Mouse (Mus musculus) neural tube, embryonic 13.5 days (tissue): Measurements from ENCODE around the gene Lhx3. TPM values are rescaled to one million over a fixed set of nuclear protein-coding genes. Genes with fewer than 3 reads are reported as not detected.
A peak's percentile ranks its signal among the peaks of the same experiment; 100 is the strongest.

Experiments used
- ATAC-seq: fragments of 200-750 bp; cut with Nextera tagmentation; 2 replicates; pipeline ENCODE4 v1.8.0; 2017; ENCODE audit warnings: low read depth, mild to moderate bottlenecking, moderate TSS enrichment, moderate library complexity
- H3K27ac ChIP-seq: fragments of 300-500 bp; sonication (generic); replicated peaks from 2 replicates; pipeline ENCODE4 v1.5.1; 2015; ENCODE audit warnings: moderate library complexity, mild to moderate bottlenecking, inconsistent platforms
- H3K27me3 ChIP-seq: fragments of 300-500 bp; sonication (generic); 2 replicates; pipeline ENCODE4 v1.6.1; 2015; ENCODE audit warnings: mild to moderate bottlenecking, inconsistent platforms
- H3K36me3 ChIP-seq: fragments of 300-500 bp; sonication (generic); 2 replicates; pipeline ENCODE4 v1.6.1; 2015; ENCODE audit warnings: mild to moderate bottlenecking, inconsistent platforms
- H3K4me1 ChIP-seq: fragments of 300-500 bp; sonication (generic); replicated peaks from 2 replicates; pipeline ENCODE4 v1.6.1; 2015; ENCODE audit warnings: inconsistent platforms
- H3K4me2 ChIP-seq: fragments of 300-500 bp; sonication (generic); 2 replicates; pipeline ENCODE4 v1.6.1; 2015; ENCODE audit warnings: inconsistent platforms, mild to moderate bottlenecking, moderate library complexity
- H3K4me3 ChIP-seq: fragments of 300-500 bp; sonication (generic); 2 replicates; pipeline ENCODE4 v1.5.1; 2015; ENCODE audit warnings: mild to moderate bottlenecking, inconsistent platforms
- H3K9ac ChIP-seq: fragments of 300-500 bp; sonication (generic); 2 replicates; pipeline ENCODE4 v1.6.1; 2015; ENCODE audit warnings: moderate library complexity, mild to moderate bottlenecking, inconsistent platforms
- H3K9me3 ChIP-seq: fragments of 300-500 bp; sonication (generic); 2 replicates; pipeline ENCODE4 v1.6.1; 2016; ENCODE audit warnings: inconsistent platforms
- WGBS: fragments of 180-500 bp; shearing (Covaris S2); methylation state at CpG from one replicate; pipeline ENCODE4 v1.1.7; 2015; 5-methylcytosine and 5-hydroxymethylcytosine counted together
- polyA plus RNA-seq: library from polyadenylated mRNA; unstranded; fragments of >200 nt; fragmentation: Nextera tagmentation; extraction: Ambion mirVana; gene quantifications from 2 replicates; pipeline ENCODE4 v1.2.1, GENCODE M21; 2015

The Lhx3 gene
- polyA plus RNA-seq, 1 experiment from 2014 or later: 12.5 TPM

DNA sequence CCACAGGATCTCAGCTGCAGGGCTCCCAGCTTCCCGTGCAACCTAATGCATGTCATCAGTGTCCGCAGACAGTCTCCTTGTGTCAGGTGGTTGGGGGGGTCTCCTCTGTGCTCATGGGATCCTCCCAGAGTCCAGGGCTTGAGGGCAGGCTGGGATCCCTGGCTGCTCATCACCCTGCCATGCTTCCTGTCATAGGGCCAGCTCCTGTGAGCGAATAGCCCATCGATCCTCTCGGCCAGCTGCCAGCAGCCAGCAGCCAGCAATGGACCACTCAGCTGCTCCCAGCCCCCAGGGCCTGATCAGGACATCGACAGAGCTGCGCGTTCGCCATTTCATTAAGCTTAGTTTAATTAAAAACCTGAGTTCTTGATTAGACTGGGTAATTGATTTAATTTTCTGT is 50.0 kb downstream of the Lhx3 start:
- no peaks in the 10 kb centered on the region for H3K9me3 ChIP-seq
- peaks cover 38% of the 10 kb centered on the region for H3K4me1 ChIP-seq
- H3K27me3 ChIP-seq: peaks cover 12% of the 10 kb centered on the region
- peak overlapping the region; percentile 53; the same call in 1 of the 2 replicates for H3K27ac ChIP-seq
- 0 out of 2 replicates have a peak overlapping the region, but pooled peaks have one; percentile 31 for H3K9ac ChIP-seq
- 29% methylated on average over 9 of the region's 9 CpGs for WGBS
- H3K4me3 ChIP-seq: no peak overlapping the region
- ATAC-seq: peak; percentile 33; the same call in 1 of the 2 replicates
- no peaks in the 10 kb centered on the region for H3K36me3 ChIP-seq
- no peak overlapping the region for H3K4me2 ChIP-seq

- H3K4me3 ChIP-seq: no peak overlapping the region
- ATAC-seq: peak; percentile 76
- H3K27me3 ChIP-seq: peaks cover 12% of the 10 kb centered on the region; the same call in 1 of the 2 replicates
- H3K9me3 ChIP-seq: no peaks in the 10 kb centered on the region
- H3K27ac ChIP-seq: peak overlapping the region; percentile 53
- H3K36me3 ChIP-seq: no peaks in the 10 kb centered on the region
- H3K9ac ChIP-seq: no peak overlapping the region
- H3K4me1 ChIP-seq: peaks cover 38% of the 10 kb centered on the region
- 41% methylated on average over 10 of the region's 10 CpGs for WGBS
- H3K4me2 ChIP-seq: no peak overlapping the region
Measured at GRCm38 (mm10) chr2:26156191-26156977, 51.7 kb downstream of the Lhx3 start.

GRCm38 (mm10) chr2:26155737-26156136 is 52.4 kb downstream of the Lhx3 start:
- peak overlapping the region; percentile 53 for H3K27ac ChIP-seq

GRCm38 (mm10) chr2:26154586-26154985 is 53.5 kb downstream of the Lhx3 start:
- no peak overlapping the region for H3K4me2 ChIP-seq
- WGBS: 74% methylated on average over 5 of the region's 5 CpGs
- ATAC-seq: no peak
- H3K9me3 ChIP-seq: no peaks in the 10 kb centered on the region
- no peak overlapping the region for H3K4me3 ChIP-seq
- no peaks in the 10 kb centered on the region for H3K36me3 ChIP-seq
- no peak overlapping the region for H3K9ac ChIP-seq
- H3K4me1 ChIP-seq: peaks cover 38% of the 10 kb centered on the region
- H3K27me3 ChIP-seq: peaks cover 12% of the 10 kb centered on the region; the same call in 1 of the 2 replicates
- no peak overlapping the region for H3K27ac ChIP-seq

More at GRCm38 (mm10) chr2:26155737-26156136, 52.4 kb downstream of the Lhx3 start:
- no peak overlapping the region for H3K4me2 ChIP-seq
- H3K9me3 ChIP-seq: no peaks in the 10 kb centered on the region
- no peaks in the 10 kb centered on the region for H3K36me3 ChIP-seq
- H3K27me3 ChIP-seq: peaks cover 12% of the 10 kb centered on the region; the same call in 1 of the 2 replicates
- no peak overlapping the region for H3K4me3 ChIP-seq
- H3K4me1 ChIP-seq: peaks cover 38% of the 10 kb centered on the region
- ATAC-seq: no peak
- H3K9ac ChIP-seq: no peak overlapping the region
- 58% methylated on average over 3 of the region's 3 CpGs for WGBS

DNA sequence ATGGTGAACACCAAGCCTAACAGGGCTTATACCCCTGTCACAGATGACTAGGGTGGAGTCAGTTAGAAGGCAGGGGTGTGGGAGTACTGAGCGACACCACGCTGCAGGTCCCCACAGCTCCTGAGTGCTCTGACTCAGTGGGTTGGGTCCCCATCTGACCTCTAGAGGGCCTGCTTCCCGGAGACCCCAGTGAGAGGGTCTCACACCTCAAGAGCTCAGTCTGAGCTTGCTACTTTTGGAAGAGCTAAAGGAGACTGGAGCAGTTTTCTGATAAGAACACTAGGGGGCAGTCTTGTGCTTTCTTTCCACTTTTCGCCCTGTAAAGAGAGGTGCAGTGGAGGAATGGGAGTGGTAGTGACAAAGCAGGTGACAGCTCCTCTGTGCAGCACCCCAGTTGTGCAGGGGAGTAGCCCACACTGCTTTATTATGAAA is 54.2 kb downstream of the Lhx3 start:
- Histone ChIP-seq H3K36me3 (no peaks in the 10 kb centered on the region), H3K9ac (no peak overlapping the region), H3K4me2 (no peak overlapping the region), H3K27me3 (peaks cover 12% of the 10 kb centered on the region; the same call in 1 of the 2 replicates), H3K27ac (no peak overlapping the region), H3K4me1 (peaks cover 38% of the 10 kb centered on the region), H3K4me3 (no peak overlapping the region), H3K9me3 (no peaks in the 10 kb centered on the region)
- WGBS: 8% methylated on average over 4 of the region's 4 CpGs
- ATAC-seq: peak; percentile 71

GRCm38 (mm10) chr2:26153295-26153694 is 54.8 kb downstream of the Lhx3 start:
- Histone ChIP-seq H3K4me2 (no peak overlapping the region), H3K9ac (no peak overlapping the region), H3K4me3 (no peak overlapping the region), H3K4me1 (peaks cover 33% of the 10 kb centered on the region), H3K9me3 (no peaks in the 10 kb centered on the region), H3K27ac (no peak overlapping the region), H3K36me3 (no peaks in the 10 kb centered on the region), H3K27me3 (peaks cover 12% of the 10 kb centered on the region; the same call in 1 of the 2 replicates)
- WGBS: 33% methylated on average over 4 of the region's 4 CpGs
- no peak for ATAC-seq

Other genes with a start within 250 kb of the Lhx3 start
- gene Camsap1, start 225.0 kb downstream of the Lhx3 start, polyA plus RNA-seq: 55.6 and 61.4 TPM in 2 replicates
- gene Ubac1, start 186.5 kb downstream of the Lhx3 start, polyA plus RNA-seq: 116 and 124 TPM in 2 replicates
- gene Nacc2, start 85.1 kb downstream of the Lhx3 start, polyA plus RNA-seq: 18.0 and 19.2 TPM in 2 replicates
- 13.0 and 13.8 TPM in 2 replicates for gene Qsox2, start 29.2 kb upstream of the Lhx3 start, polyA plus RNA-seq
- 0.06 and 0.08 TPM in 2 replicates for gene Ccdc187, start 86.3 kb upstream of the Lhx3 start, polyA plus RNA-seq
- 109 and 114 TPM in 2 replicates for gene Gpsm1, start 107.2 kb upstream of the Lhx3 start, polyA plus RNA-seq
- 30.1 and 34.2 TPM in 2 replicates for gene Dnlz, start 143.8 kb upstream of the Lhx3 start, polyA plus RNA-seq
- gene Card9, start 152.6 kb upstream of the Lhx3 start, polyA plus RNA-seq: 1.3 and 2.0 TPM in 2 replicates
- 25.4 and 26.8 TPM in 2 replicates for gene Snapc4, start 172.4 kb upstream of the Lhx3 start, polyA plus RNA-seq
- 158 and 164 TPM in 2 replicates for gene Entr1, start 181.0 kb upstream of the Lhx3 start, polyA plus RNA-seq
- gene Pmpca, start 181.1 kb upstream of the Lhx3 start, polyA plus RNA-seq: 96.5 and 97.6 TPM in 2 replicates
- gene Inpp5e, start 200.9 kb upstream of the Lhx3 start, polyA plus RNA-seq: 24.6 and 25.5 TPM in 2 replicates
- 18.4 and 20.7 TPM in 2 replicates for gene Sec16a, start 236.9 kb upstream of the Lhx3 start, polyA plus RNA-seq